Mouse (Mus musculus) forebrain, embryonic 11.5 days (tissue): Measurements from ENCODE around the gene Kdm4a. TPM values are rescaled to one million over a fixed set of nuclear protein-coding genes. Genes with fewer than 3 reads are reported as not detected.

ENCODE experiments used
- ATAC-seq: fragments of 200-750 bp; cut with Nextera tagmentation; replicated peaks from 2 replicates; pipeline ENCODE4 v1.8.0; 2017; ENCODE audit warnings: moderate TSS enrichment; ENCODE audit not compliant: low FRiP score
- DNase-seq: peaks from one replicate; pipeline ENCODE4 v3.0.0-alpha.2; 2017; ENCODE audit warnings: low spot score
- H3K27ac ChIP-seq: fragments of 300-500 bp; sonication (generic); 2 replicates; pipeline ENCODE4 v1.5.1; 2014; ENCODE audit warnings: low read depth, low read length
- H3K27me3 ChIP-seq: fragments of 300-500 bp; sonication (generic); 2 replicates; pipeline ENCODE4 v1.6.1; 2014; ENCODE audit warnings: mild to moderate bottlenecking, low read length, mixed read lengths; ENCODE audit not compliant: control insufficient read depth, insufficient read depth
- H3K36me3 ChIP-seq: fragments of 300-500 bp; sonication (generic); 2 replicates; pipeline ENCODE4 v1.6.1; 2014; ENCODE audit warnings: mild to moderate bottlenecking, low read length, moderate library complexity, mixed read lengths; ENCODE audit not compliant: control insufficient read depth, insufficient read depth
- H3K4me1 ChIP-seq: fragments of 300-500 bp; sonication (generic); replicated peaks from 2 replicates; pipeline ENCODE4 v1.6.1; 2014; ENCODE audit warnings: low read length, mixed read lengths; ENCODE audit not compliant: control insufficient read depth, insufficient read depth
- H3K4me2 ChIP-seq: fragments of 300-500 bp; sonication (generic); 2 replicates; pipeline ENCODE4 v1.6.1; 2014; ENCODE audit warnings: low read depth, mild to moderate bottlenecking, low read length, moderate library complexity, mixed read lengths; ENCODE audit not compliant: severe bottlenecking
- H3K4me3 ChIP-seq: fragments of 300-500 bp; sonication (generic); 2 replicates; pipeline ENCODE4 v1.5.1; 2014; ENCODE audit warnings: low read depth, low read length
- H3K9ac ChIP-seq: fragments of 300-500 bp; sonication (generic); 2 replicates; pipeline ENCODE4 v1.6.1; 2014; ENCODE audit warnings: low read length
- H3K9me3 ChIP-seq: fragments of 300-500 bp; sonication (generic); 2 replicates; pipeline ENCODE4 v1.6.1; 2016; ENCODE audit warnings: low read length, mixed read lengths; ENCODE audit not compliant: control insufficient read depth
- WGBS: fragments of 180-500 bp; shearing (Covaris S2); extraction: QIAGEN DNeasy Blood & Tissue Kit; methylation state at CpG from one replicate; pipeline ENCODE4 v1.1.7; 2014; 5-methylcytosine and 5-hydroxymethylcytosine counted together
- polyA plus RNA-seq: library from polyadenylated mRNA; unstranded; fragments of >200 nt; fragmentation: Nextera tagmentation; extraction: Ambion mirVana; gene quantifications from 2 replicates; pipeline ENCODE4 v1.2.1, GENCODE M21; 2014

Kdm4a gene
- polyA plus RNA-seq, 1 experiment from 2014 or later, result 67.9 TPM

- 93% methylated on average over 12 of the region's 12 CpGs for WGBS
- Histone ChIP-seq H3K9ac (no peak overlapping the region), H3K27ac (no peak overlapping the region), H3K27me3 (no peaks in the 10 kb centered on the region), H3K36me3 (peaks cover 43% of the 10 kb centered on the region), H3K4me1 (no peaks in the 10 kb centered on the region), H3K4me2 (no peak overlapping the region), H3K4me3 (no peak overlapping the region), H3K9me3 (no peaks in the 10 kb centered on the region; the same call in 1 of the 2 replicates)
- ATAC-seq, result no peak
- no peak for DNase-seq
Observed at GRCm38 (mm10) chr4:118172461-118172860, 7.4 kb downstream of the Kdm4a start.

- H3K4me2 ChIP-seq, result no peak overlapping the region
- DNase-seq (no peak), ATAC-seq (no peak)
- no peak overlapping the region for H3K4me3 ChIP-seq
- 91% methylated on average over 9 of the region's 9 CpGs for WGBS
- H3K27ac ChIP-seq, result no peak overlapping the region
- no peaks in the 10 kb centered on the region for H3K4me1 ChIP-seq
- no peaks in the 10 kb centered on the region for H3K27me3 ChIP-seq
- H3K9me3 ChIP-seq, result no peaks in the 10 kb centered on the region; the same call in 1 of the 2 replicates
- peaks cover 50% of the 10 kb centered on the region for H3K36me3 ChIP-seq
- no peak overlapping the region for H3K9ac ChIP-seq
Observed at GRCm38 (mm10) chr4:118171006-118171405, 8.8 kb downstream of the Kdm4a start.

GRCm38 (mm10) chr4:118162123-118162522 is 17.7 kb downstream of the Kdm4a start:
- 92% methylated on average over 12 of the region's 12 CpGs for WGBS
- ATAC-seq, result no peak
- Histone ChIP-seq H3K9me3 (no peaks in the 10 kb centered on the region), H3K9ac (no peak overlapping the region), H3K27ac (no peak overlapping the region), H3K27me3 (no peaks in the 10 kb centered on the region), H3K36me3 (peaks cover 50% of the 10 kb centered on the region), H3K4me2 (no peak overlapping the region), H3K4me3 (no peak overlapping the region), H3K4me1 (no peaks in the 10 kb centered on the region)
- DNase-seq, result no peak

- no peak overlapping the region for H3K9ac ChIP-seq
- no peak overlapping the region for H3K27ac ChIP-seq
- no peak for DNase-seq
- H3K4me2 ChIP-seq, result no peak overlapping the region
- no peak overlapping the region for H3K4me3 ChIP-seq
- 96% methylated on average over 3 of the region's 3 CpGs for WGBS
- H3K4me1 ChIP-seq, result no peaks in the 10 kb centered on the region
- H3K36me3 ChIP-seq, result peaks cover 29% of the 10 kb centered on the region
- ATAC-seq, result no peak
- no peaks in the 10 kb centered on the region for H3K9me3 ChIP-seq
- H3K27me3 ChIP-seq, result no peaks in the 10 kb centered on the region
Observed at GRCm38 (mm10) chr4:118157666-118158065, 22.2 kb downstream of the Kdm4a start.

GRCm38 (mm10) chr4:118156559-118156958 is 23.3 kb downstream of the Kdm4a start:
- H3K36me3 ChIP-seq, result peaks cover 25% of the 10 kb centered on the region
- no peaks in the 10 kb centered on the region for H3K27me3 ChIP-seq
- H3K4me2 ChIP-seq, result no peak overlapping the region
- no peak overlapping the region for H3K4me3 ChIP-seq
- H3K27ac ChIP-seq, result no peak overlapping the region
- H3K4me1 ChIP-seq, result no peaks in the 10 kb centered on the region
- ATAC-seq (no peak), DNase-seq (no peak)
- no peaks in the 10 kb centered on the region for H3K9me3 ChIP-seq
- WGBS, result 89% methylated on average over 15 of the region's 15 CpGs
- no peak overlapping the region for H3K9ac ChIP-seq

- ATAC-seq (no peak), DNase-seq (no peak)
- Histone ChIP-seq H3K4me3 (no peak overlapping the region), H3K27ac (no peak overlapping the region), H3K27me3 (no peaks in the 10 kb centered on the region), H3K9ac (no peak overlapping the region), H3K36me3 (peaks cover 15% of the 10 kb centered on the region; the same call in 1 of the 2 replicates), H3K4me1 (no peaks in the 10 kb centered on the region), H3K4me2 (no peak overlapping the region), H3K9me3 (no peaks in the 10 kb centered on the region)
- 91% methylated on average over 5 of the region's 5 CpGs for WGBS
Observed at GRCm38 (mm10) chr4:118154889-118155288, 25.0 kb downstream of the Kdm4a start.

GRCm38 (mm10) chr4:118152020-118152785 is 27.6 kb downstream of the Kdm4a start:
- H3K4me2 ChIP-seq, result no peak overlapping the region
- no peak overlapping the region for H3K9ac ChIP-seq
- H3K27ac ChIP-seq, result no peak overlapping the region
- no peaks in the 10 kb centered on the region for H3K4me1 ChIP-seq
- 92% methylated on average over 17 of the region's 17 CpGs for WGBS
- H3K36me3 ChIP-seq, result peaks cover 14% of the 10 kb centered on the region; the same call in 1 of the 2 replicates
- DNase-seq, result no peak
- no peak overlapping the region for H3K4me3 ChIP-seq
- H3K9me3 ChIP-seq, result no peaks in the 10 kb centered on the region
- ATAC-seq, result no peak
- H3K27me3 ChIP-seq, result no peaks in the 10 kb centered on the region

- no peak overlapping the region for H3K9ac ChIP-seq
- H3K36me3 ChIP-seq, result peaks cover 26% of the 10 kb centered on the region; the same call in 1 of the 2 replicates
- H3K4me3 ChIP-seq, result no peak overlapping the region
- H3K27me3 ChIP-seq, result no peaks in the 10 kb centered on the region
- H3K4me1 ChIP-seq, result no peaks in the 10 kb centered on the region
- ATAC-seq (no peak), DNase-seq (no peak)
- no peak overlapping the region for H3K4me2 ChIP-seq
- WGBS, result 93% methylated on average over 7 of the region's 7 CpGs
- no peak overlapping the region for H3K27ac ChIP-seq
- no peaks in the 10 kb centered on the region for H3K9me3 ChIP-seq
Observed at GRCm38 (mm10) chr4:118150804-118151203, 29.0 kb downstream of the Kdm4a start.
